Mouse (Mus musculus): ENCODE measurements at regions not wholly inside any gene's neighbourhood (a gene's known extent, or its start where the extent isn't known, plus 50 kb on each side); places are given as distances from the start of the nearest gene placed in this dataset.

DNA sequence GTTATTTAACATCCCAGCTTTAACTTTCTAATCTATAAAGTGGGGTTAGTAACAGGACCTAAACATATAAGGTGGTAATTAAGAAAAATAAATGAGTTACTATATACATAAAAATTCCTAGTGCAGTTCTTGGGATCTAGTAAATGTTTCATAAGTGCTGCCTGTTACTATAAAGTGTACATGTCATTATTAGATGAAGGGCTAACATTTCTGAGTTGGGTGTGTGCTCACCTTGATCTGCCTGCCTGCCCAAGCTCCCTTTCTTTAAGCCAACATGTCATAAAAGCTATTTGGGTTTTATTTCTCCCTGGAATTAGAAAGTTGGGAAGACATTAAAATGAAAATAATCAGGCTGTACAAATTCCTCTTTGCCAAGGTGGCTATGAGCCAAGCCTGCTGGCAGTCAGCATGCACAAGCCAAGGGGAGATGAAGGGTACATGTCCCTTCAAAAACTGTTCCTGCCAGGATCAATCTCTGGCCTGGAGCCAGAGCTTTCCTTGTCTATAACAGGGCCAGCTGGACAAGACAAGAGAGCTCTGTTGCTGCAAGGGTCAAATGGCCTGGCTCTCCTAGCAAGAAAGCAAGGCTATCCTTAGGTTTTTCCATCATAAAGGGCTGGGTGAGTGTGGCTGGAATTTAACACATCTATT is 59.9 kb upstream of the Usp24 start:
- TF ChIP-seq POLR2A (IDR thresholded peaks at IDR 0.05; ENCODE audit: insufficient read length, low read depth), result no peak
- no peak for TF ChIP-seq MAX (IDR thresholded peaks at IDR 0.05; ENCODE audit: low read depth)
- no peak for TF ChIP-seq MYOG (IDR thresholded peaks at IDR 0.05; ENCODE audit: control insufficient read depth in 1 of 3, insufficient read depth in 1 of 3, insufficient read length in 2 of 3, low read depth in 2 of 3)
- TF ChIP-seq USF1 (IDR thresholded peaks at IDR 0.05; ENCODE audit: low read depth), result no peak
- no peak for TF ChIP-seq SRF (IDR thresholded peaks at IDR 0.05; ENCODE audit: control insufficient read depth, insufficient read length, low read depth)
- TF ChIP-seq TCF12 (IDR thresholded peaks at IDR 0.05; ENCODE audit: insufficient read depth, poor library complexity, severe bottlenecking), result no peak
- TF ChIP-seq E2F4 (IDR thresholded peaks at IDR 0.05; ENCODE audit: insufficient read depth), result no peak
- TF ChIP-seq TCF3 (IDR thresholded peaks at IDR 0.05; ENCODE audit: insufficient read length, low read depth), result no peak
- no peak for TF ChIP-seq CEBPB (IDR thresholded peaks at IDR 0.05; ENCODE audit: insufficient read depth, poor library complexity, severe bottlenecking)
- no peak for TF ChIP-seq MYOD1 (IDR thresholded peaks at IDR 0.05; ENCODE audit: control insufficient read depth in 1 of 3, insufficient read length in 2 of 3, low read depth in 2 of 3)

Measured in myocyte (in vitro differentiated cells).